Mouse (Mus musculus) spleen, adult 18-20 months (tissue): ENCODE measurements around the gene Atp2b4.

ENCODE experiments used
- DNase-seq, 2 experiments: peaks; one replicate each; pipeline ENCODE4 v3.0.0; 2022; ENCODE audit warnings: mixed read lengths in 2 of 2

The Atp2b4 gene

GRCm38 (mm10) chr1:133800948-133801393 is at the start of gene Atp2b4:
Atp2b4 (minus strand) TSS chr1:133801041.
- DNase-seq = peak; percentile 74 to 87

- no peak for DNase-seq
Observed at GRCm38 (mm10) chr1:133844734-133845133, 43.9 kb upstream of the Atp2b4 start.

- DNase-seq = no peak
Observed at GRCm38 (mm10) chr1:133843900-133844299, 43.1 kb upstream of the Atp2b4 start.

- no peak for DNase-seq
Observed at GRCm38 (mm10) chr1:133843370-133843769, 42.5 kb upstream of the Atp2b4 start.

GRCm38 (mm10) chr1:133842074-133842725 is 41.4 kb upstream of the Atp2b4 start:
- no peak for DNase-seq

- no peak for DNase-seq
Observed at GRCm38 (mm10) chr1:133841171-133841926, 40.5 kb upstream of the Atp2b4 start.

DNA sequence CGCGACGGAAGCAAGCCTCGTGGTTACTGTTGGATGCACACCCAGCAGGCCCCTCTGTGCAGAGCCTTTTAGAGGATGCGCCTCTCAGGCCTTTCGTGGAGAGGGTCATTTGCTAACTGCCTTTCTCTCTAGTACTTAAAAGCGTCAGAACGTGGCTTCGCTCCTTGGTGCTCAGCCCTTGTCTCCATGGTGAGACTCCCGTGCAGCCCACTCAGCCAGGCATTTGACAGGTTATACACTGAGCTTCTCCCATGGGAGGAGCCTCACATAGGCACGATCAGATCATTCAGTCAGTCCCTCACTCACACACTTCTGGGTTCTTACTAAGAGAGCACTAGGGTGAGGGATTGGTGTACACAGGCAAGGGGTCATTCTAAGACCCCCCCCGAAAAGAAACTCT is 39.7 kb upstream of the Atp2b4 start:
- DNase-seq = no peak

DNA sequence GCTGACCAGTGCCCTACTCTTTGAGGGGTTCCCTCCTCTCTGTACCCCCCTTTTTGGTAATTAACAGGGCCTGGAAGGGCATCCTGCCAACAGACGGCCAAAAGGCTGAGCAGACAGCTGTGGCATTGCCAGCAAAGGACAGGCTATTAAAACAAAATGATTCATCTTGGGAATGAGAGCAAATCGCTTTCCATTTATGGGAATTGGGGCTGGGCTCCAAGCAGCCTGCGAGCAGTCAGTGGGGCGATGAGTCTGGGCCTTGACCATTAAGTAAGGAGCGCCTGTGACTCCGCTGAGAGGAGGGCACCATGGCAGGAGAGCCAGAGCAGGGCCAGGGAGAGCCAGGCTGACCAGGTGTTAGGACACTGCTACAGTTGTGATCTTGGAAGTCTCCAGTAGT is 33.5 kb upstream of the Atp2b4 start:
- DNase-seq = no peak

- no peak for DNase-seq
Observed at GRCm38 (mm10) chr1:133832781-133833180, 31.9 kb upstream of the Atp2b4 start.

DNA sequence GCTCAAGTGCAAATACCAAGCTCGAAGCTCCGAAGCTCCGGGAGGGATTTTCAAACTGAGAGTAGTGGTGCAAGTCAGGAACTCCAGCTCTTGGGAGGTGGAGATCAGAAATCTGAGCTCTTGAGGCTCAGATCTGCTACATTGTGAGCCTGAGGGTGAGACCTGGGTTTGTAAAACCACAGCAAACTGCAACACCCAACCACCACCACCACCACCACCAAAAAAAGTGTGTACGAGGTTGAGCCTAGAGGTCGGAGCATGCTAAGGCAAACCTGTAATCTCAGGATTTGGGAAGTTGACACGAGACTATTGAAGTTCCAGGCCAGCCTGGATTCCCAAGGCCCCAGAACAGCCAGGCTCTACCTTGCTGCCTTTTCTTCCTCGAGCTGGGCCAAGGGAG is 25.4 kb upstream of the Atp2b4 start:
- no peak for DNase-seq

- no peak for DNase-seq
Observed at GRCm38 (mm10) chr1:133825543-133825942, 24.7 kb upstream of the Atp2b4 start.

DNA sequence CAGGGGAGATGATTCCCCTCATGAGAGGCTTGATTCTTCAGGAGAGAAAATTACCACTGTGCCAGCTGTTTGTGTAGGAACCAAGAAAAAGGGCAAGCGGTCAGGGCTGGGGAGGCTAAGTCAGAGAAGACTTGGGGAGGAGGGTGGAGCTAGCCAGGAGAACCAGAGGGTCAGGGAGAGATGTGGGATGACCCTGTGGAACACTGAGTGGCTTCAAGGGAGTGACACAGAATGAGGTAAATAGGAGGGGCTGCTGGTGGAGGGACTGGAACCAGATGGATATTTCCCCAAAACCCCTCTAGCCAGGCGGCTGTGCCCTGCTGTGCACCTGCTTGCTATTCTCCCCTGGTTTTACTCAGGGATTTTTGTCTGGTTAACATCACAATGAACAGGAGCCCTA is 24.3 kb upstream of the Atp2b4 start:
- no peak for DNase-seq

DNA sequence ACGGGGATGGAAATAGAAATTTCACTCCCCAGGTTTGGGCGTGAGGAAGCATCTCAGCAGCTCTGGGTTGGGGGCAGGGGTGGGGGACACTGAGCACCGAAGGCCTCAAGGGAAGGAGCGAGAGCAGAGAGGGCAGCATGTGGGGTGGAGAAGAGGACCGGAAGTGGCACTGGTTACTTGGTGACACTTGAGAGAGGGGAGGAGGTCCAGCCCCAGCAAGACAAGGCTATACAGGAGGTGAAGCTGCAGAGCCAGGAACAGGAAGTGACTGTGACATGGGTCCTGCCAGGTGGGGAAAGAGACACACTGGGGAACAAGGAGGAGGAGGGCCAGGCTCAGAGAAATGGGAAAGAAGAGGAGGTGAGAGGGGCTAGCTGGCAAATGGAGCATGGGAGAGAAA is 20.3 kb upstream of the Atp2b4 start:
- DNase-seq = peak in 1 of 2 experiments; percentile 21

DNA sequence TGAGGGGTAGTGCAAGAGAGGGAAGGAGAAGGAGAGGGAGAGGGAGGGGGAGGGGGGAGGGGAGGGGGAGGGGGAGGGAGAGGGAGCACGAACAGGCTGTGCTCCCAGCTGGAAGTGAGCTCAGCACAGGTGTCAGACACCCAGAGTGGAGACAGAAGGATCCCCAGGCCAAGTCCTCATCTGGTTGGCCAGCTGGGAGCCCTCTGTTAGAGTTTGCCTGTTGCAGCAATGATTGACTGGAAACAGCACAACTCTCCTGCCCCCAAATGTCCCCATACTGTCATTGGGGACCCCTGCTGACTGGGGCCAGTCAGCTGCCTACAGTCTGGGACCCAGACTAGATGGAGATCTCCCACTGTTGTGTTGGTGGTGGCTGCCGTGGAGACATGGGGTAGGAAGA is 19.3 kb upstream of the Atp2b4 start:
- no peak for DNase-seq

GRCm38 (mm10) chr1:133818531-133818930 is 17.7 kb upstream of the Atp2b4 start:
- no peak for DNase-seq

DNA sequence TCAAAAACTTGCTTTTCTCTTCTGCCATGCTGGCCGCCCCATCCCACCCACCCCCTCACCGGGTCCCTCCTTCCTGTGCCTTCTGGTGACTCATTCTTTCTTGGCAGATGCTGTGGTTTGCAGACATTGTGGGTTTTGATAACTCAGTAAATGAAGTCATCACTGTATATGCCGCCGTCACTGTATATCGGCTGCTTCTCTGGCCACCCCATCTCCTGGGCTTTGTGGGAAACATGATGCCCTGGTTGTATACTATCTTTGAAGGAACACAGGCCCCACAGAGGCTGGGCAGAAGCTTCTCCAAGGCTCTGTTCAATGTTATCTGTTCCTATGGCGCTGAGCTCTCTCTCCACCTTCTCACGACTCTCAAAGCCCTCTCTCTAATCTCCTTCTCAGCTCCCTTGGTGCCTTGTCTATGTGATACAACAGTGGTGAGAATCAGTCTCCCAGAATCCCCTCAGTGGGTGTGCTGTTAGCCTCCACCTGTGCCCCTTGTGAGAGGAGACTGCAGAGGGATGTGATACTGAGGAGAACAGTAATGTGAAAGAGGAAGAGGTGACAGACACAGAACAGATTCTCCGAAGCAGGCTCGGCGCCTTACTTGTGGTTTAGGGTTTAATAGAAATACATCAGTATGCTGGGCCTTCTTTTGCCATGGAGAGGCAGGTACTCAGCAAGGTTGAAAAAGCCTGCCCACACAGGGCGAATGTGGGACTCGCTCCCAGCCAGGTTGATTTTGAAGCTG is 15.1 kb upstream of the Atp2b4 start:
- DNase-seq = peak in 1 of 2 experiments; percentile 31

DNA sequence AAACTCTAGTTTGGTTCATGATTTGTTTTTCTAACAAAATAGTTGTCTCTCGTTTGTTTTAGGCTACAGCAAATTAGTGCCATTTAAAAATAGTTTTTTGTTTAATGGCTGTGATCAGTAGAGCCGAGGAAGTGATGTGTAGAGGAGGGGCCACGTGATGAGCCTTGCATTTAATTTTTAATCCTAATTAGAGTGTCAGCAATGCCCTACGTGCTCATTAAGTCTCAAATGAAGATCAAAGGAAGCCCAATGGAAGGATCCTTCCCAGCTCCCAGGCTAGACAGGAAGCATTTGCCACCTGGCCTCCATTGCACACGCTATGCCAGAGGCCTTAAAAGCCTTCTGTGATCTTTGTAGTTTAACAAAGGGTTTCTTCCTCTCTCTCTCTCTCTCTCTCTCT is 8.5 kb upstream of the Atp2b4 start:
- no peak for DNase-seq

- DNase-seq = no peak
Observed at GRCm38 (mm10) chr1:133808020-133808419, 7.2 kb upstream of the Atp2b4 start.

DNA sequence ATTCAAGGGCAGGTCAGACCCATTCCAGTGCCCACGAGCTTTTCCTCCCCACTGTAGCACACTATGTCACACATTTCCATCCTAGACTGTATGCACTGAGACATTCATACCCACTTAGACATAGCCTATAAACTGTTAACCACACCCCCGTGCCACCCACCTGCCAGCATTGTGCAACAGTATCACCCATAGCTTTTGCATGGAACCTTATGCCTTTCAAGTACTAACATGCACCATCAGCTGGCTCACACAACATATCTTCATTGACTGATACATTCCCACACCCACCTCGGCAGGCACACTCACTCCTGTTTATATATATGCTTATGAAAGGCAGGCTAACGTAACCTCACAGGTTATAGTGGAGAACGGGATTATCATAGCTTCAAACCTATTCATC is 902 bp upstream of the Atp2b4 start:
- DNase-seq = no peak

GRCm38 (mm10) chr1:133800512-133800911 is 329 bp downstream of the Atp2b4 start:
- no peak for DNase-seq

- no peak for DNase-seq
Observed at GRCm38 (mm10) chr1:133799686-133800445, 975 bp downstream of the Atp2b4 start.

DNA sequence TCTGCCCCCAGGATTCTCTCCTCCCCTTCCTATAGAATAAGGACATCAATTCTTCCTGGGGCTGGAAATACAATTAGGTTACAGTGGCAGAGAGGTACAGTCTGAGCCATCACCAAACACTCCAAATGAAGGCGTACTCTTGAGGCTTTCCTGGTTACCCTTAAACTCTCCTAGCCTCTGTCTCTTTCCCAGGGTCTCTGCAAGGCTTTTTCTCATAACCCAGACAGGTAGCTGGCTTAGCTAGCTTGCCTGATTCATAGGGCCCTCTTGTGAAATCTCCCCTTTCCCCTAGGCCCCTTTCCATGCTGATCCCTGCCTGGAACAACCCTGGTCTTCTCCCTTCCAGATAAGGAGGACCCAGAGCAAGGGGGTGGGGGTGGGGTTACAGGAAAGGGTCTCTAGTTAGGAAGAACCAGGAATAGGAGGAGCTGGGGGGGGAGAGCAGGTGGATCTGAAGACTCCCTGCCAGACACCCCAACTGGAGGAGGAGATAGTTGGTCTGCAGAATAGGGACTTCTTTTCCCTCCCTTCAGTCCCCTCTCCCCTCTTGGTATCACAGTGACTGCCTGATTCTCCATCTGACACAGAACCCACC is 1.9 kb downstream of the Atp2b4 start:
- no peak for DNase-seq
